Mouse (Mus musculus): ENCODE data around the gene Trpv2. TPM values are rescaled to one million over a fixed set of nuclear protein-coding genes. Genes with fewer than 3 reads are reported as not detected.
A peak's percentile ranks its signal among the peaks of the same experiment; 100 is the strongest.

Gene Trpv2
- polyA plus RNA-seq, 1 experiment from 2014 or later, result 4.2 TPM

DNA sequence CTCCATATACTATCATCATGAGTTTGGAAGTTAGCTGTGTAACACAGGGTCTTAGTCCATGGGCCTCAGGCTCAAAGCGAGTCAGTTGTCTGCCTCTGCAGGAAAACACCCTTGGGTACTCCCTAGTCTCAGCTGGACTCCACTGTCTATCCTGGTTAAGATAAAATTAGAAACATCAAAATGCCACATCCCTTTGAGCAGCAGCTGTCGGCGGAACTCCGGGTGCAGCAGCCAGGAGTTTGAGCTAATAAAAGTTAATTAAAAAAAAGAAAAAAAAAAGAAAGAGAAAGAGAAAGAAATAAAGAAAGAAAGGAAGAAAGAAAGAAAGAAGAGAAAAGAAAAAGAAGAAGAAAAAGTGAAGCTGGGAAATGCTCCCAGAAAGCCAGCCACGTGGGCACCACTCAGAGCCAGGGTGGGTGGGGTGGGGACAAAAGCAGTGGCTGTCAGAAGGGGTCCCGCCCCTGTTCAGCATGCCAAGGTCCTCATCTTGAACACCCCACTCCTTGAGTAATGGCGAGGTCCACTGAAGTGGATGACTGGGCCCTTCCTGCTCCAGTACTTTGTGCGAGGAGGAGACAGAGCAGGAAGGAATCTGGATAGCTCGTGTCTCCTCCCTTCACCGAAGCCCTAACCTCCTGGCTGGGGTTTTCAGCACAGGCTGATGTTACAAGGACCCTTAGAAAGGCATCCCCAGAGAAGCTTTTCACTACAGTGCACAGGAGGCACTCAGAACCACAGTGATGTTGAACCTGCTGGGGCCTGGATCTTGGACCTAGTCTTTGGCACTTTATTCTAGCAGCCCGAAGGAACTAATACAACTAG lies 67.9 kb downstream of the Trpv2 start:
- H3K4me1 ChIP-seq (ENCODE audit: control insufficient read depth in 2 of 2, insufficient read depth in 2 of 2, low read length in 2 of 2), result peaks cover 75 to 97% of the 10 kb centered on the region in 2 experiments
- H3K9me3 ChIP-seq (ENCODE audit: control insufficient read depth, low read length), result no peaks in the 10 kb centered on the region
- H3K4me3 ChIP-seq (ENCODE audit: control insufficient read depth in 1 of 2, insufficient read depth in 1 of 2, low read depth in 1 of 2, low read length in 2 of 2), result no peak overlapping the region
- peak overlapping the region; percentile 61 for H3K9ac ChIP-seq (ENCODE audit: low read length)
- no peak for ATAC-seq (ENCODE audit: insufficient number of reproducible peaks, insufficient read depth, low FRiP score, low read depth)
- H3K4me2 ChIP-seq (ENCODE audit: low read length), result peak overlapping the region; percentile 12; the same call in 1 of the 2 replicates
- H3K36me3 ChIP-seq (ENCODE audit: control insufficient read depth, insufficient read depth, low read length), result no peaks in the 10 kb centered on the region
- 32% methylated on average over 11 of the region's 11 CpGs for WGBS
- peak overlapping the region; percentile 71 to 95 for H3K27ac ChIP-seq (replicated peaks in 1 of 2; ENCODE audit: control insufficient read depth in 1 of 2, insufficient read depth in 1 of 2, low read depth in 2 of 2, low read length in 2 of 2)
- no peaks in the 10 kb centered on the region for H3K27me3 ChIP-seq (ENCODE audit: control insufficient read depth, insufficient read depth, low read length)

- no peak for ATAC-seq (ENCODE audit: insufficient number of reproducible peaks, insufficient read depth, low FRiP score, low read depth)
- peak overlapping the region; percentile 61 for H3K9ac ChIP-seq (ENCODE audit: low read length)
These were observed 68.8 kb downstream of the Trpv2 start for GRCm38 (mm10) chr11:62643011-62643631.

GRCm38 (mm10) chr11:62643681-62644363 lies 69.5 kb downstream of the Trpv2 start:
- H3K9me3 ChIP-seq (ENCODE audit: control insufficient read depth, low read length), result no peaks in the 10 kb centered on the region
- WGBS, result 43% methylated on average over 10 of the region's 10 CpGs
- H3K36me3 ChIP-seq (ENCODE audit: control insufficient read depth, insufficient read depth, low read length), result no peaks in the 10 kb centered on the region
- no peaks in the 10 kb centered on the region for H3K27me3 ChIP-seq (ENCODE audit: control insufficient read depth, insufficient read depth, low read length)
- peak overlapping the region; percentile 61 for H3K9ac ChIP-seq (ENCODE audit: low read length)
- no peak for ATAC-seq (ENCODE audit: insufficient number of reproducible peaks, insufficient read depth, low FRiP score, low read depth)
- peaks cover 60 to 81% of the 10 kb centered on the region in 2 experiments for H3K4me1 ChIP-seq (ENCODE audit: control insufficient read depth in 2 of 2, insufficient read depth in 2 of 2, low read length in 2 of 2)
- H3K4me3 ChIP-seq (ENCODE audit: control insufficient read depth in 1 of 2, insufficient read depth in 1 of 2, low read depth in 1 of 2, low read length in 2 of 2), result no peak overlapping the region
- peak overlapping the region; percentile 73 for H3K4me2 ChIP-seq (ENCODE audit: low read length)
- H3K27ac ChIP-seq (replicated peaks in 1 of 2; ENCODE audit: control insufficient read depth in 1 of 2, insufficient read depth in 1 of 2, low read depth in 2 of 2, low read length in 2 of 2), result peak overlapping the region; percentile 71 to 95

More at GRCm38 (mm10) chr11:62643011-62643631, 68.8 kb downstream of the Trpv2 start:
- no peaks in the 10 kb centered on the region for H3K27me3 ChIP-seq (ENCODE audit: control insufficient read depth, insufficient read depth, low read length)
- H3K4me3 ChIP-seq (ENCODE audit: control insufficient read depth in 1 of 2, insufficient read depth in 1 of 2, low read depth in 1 of 2, low read length in 2 of 2), result no peak overlapping the region
- peak overlapping the region; percentile 7 for H3K4me2 ChIP-seq (ENCODE audit: low read length)
- peak overlapping the region; percentile 71 to 95 for H3K27ac ChIP-seq (replicated peaks in 1 of 2; ENCODE audit: control insufficient read depth in 1 of 2, insufficient read depth in 1 of 2, low read depth in 2 of 2, low read length in 2 of 2)
- H3K36me3 ChIP-seq (ENCODE audit: control insufficient read depth, insufficient read depth, low read length), result no peaks in the 10 kb centered on the region
- WGBS, result 39% methylated on average over 8 of the region's 8 CpGs
- H3K9me3 ChIP-seq (ENCODE audit: control insufficient read depth, low read length), result no peaks in the 10 kb centered on the region
- H3K4me1 ChIP-seq (ENCODE audit: control insufficient read depth in 2 of 2, insufficient read depth in 2 of 2, low read length in 2 of 2), result peaks cover 67 to 88% of the 10 kb centered on the region in 2 experiments

GRCm38 (mm10) chr11:62644602-62645336 lies 70.5 kb downstream of the Trpv2 start:
- no peak for ATAC-seq (ENCODE audit: insufficient number of reproducible peaks, insufficient read depth, low FRiP score, low read depth)
- 89% methylated on average over 5 of the region's 5 CpGs for WGBS
- Histone ChIP-seq H3K9me3 (ENCODE audit: control insufficient read depth, low read length) (no peaks in the 10 kb centered on the region), H3K27me3 (ENCODE audit: control insufficient read depth, insufficient read depth, low read length) (no peaks in the 10 kb centered on the region), H3K36me3 (ENCODE audit: control insufficient read depth, insufficient read depth, low read length) (no peaks in the 10 kb centered on the region), H3K4me3 (ENCODE audit: control insufficient read depth in 1 of 2, insufficient read depth in 1 of 2, low read depth in 1 of 2, low read length in 2 of 2) (peak overlapping the region in 1 of 2 experiments; percentile 81; a peak in 1 of 4 replicates), H3K9ac (ENCODE audit: low read length) (peak overlapping the region; percentile 91), H3K4me2 (ENCODE audit: low read length) (peak overlapping the region; percentile 73), H3K4me1 (ENCODE audit: control insufficient read depth in 2 of 2, insufficient read depth in 2 of 2, low read length in 2 of 2) (peaks cover 54 to 76% of the 10 kb centered on the region in 2 experiments), H3K27ac (replicated peaks in 1 of 2; ENCODE audit: control insufficient read depth in 1 of 2, insufficient read depth in 1 of 2, low read depth in 2 of 2, low read length in 2 of 2) (peak overlapping the region; percentile 71 to 95)

- H3K27ac ChIP-seq (replicated peaks in 1 of 2; ENCODE audit: control insufficient read depth in 1 of 2, insufficient read depth in 1 of 2, low read depth in 2 of 2, low read length in 2 of 2), result peak overlapping the region; percentile 71 to 95
- no peaks in the 10 kb centered on the region for H3K27me3 ChIP-seq (ENCODE audit: control insufficient read depth, insufficient read depth, low read length)
- peaks cover under 1% of the 10 kb centered on the region; the same call in 1 of the 2 replicates for H3K36me3 ChIP-seq (ENCODE audit: control insufficient read depth, insufficient read depth, low read length)
- no peak for ATAC-seq (ENCODE audit: insufficient number of reproducible peaks, insufficient read depth, low FRiP score, low read depth)
- no peaks in the 10 kb centered on the region for H3K9me3 ChIP-seq (ENCODE audit: control insufficient read depth, low read length)
- H3K4me3 ChIP-seq (ENCODE audit: control insufficient read depth in 1 of 2, insufficient read depth in 1 of 2, low read depth in 1 of 2, low read length in 2 of 2), result peak overlapping the region in 1 of 2 experiments; percentile 81; a peak in 1 of 4 replicates
- peaks cover 49 to 76% of the 10 kb centered on the region in 2 experiments for H3K4me1 ChIP-seq (ENCODE audit: control insufficient read depth in 2 of 2, insufficient read depth in 2 of 2, low read length in 2 of 2)
- peak overlapping the region; percentile 73 for H3K4me2 ChIP-seq (ENCODE audit: low read length)
- H3K9ac ChIP-seq (ENCODE audit: low read length), result peak overlapping the region; percentile 91
- 35% methylated on average over 4 of the region's 4 CpGs for WGBS
These were observed 71.0 kb downstream of the Trpv2 start for GRCm38 (mm10) chr11:62645337-62645675.

DNA sequence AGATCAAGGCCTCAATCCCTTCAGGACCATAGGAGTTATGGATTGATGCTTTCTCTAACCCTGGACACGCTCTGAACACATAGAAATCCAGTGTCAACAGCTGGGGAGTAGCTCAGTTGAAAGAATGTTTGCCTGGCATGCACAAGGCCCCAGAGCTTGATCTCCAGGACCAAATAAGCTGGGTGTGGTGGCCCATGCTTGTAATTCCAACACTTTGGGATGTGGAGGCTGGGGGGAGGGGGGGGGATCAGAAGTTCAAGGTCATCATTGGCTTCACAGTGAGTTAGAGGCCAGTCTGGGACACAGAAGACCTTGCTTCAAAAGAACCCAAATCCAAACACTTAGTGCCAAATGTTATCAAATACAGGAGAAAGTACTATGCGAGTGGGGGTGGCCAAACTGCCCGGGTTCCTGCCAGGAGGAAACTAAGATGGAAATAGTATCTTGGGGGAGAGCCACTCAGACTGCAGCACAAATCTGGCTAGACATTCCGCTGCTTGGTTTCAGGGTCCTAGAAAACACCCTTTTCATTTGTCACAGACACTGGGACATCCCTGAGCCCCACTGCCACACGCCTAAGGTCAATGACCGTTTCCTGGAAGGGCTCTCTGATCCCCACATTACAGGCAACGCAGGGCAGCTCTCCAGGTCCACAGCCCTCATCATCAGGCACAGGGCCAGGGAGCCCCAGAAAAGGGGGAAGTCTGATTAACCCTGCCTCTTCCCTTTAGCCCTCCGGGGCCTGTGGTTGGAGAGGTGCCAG lies 71.6 kb downstream of the Trpv2 start:
- 5% methylated on average over 8 of the region's 8 CpGs for WGBS
- peak overlapping the region; percentile 73 for H3K4me2 ChIP-seq (ENCODE audit: low read length)
- peak overlapping the region; percentile 81 to 84 for H3K4me3 ChIP-seq (ENCODE audit: control insufficient read depth in 1 of 2, insufficient read depth in 1 of 2, low read depth in 1 of 2, low read length in 2 of 2)
- peaks cover 7% of the 10 kb centered on the region; the same call in 1 of the 2 replicates for H3K36me3 ChIP-seq (ENCODE audit: control insufficient read depth, insufficient read depth, low read length)
- ATAC-seq (ENCODE audit: insufficient number of reproducible peaks, insufficient read depth, low FRiP score, low read depth), result no peak
- no peaks in the 10 kb centered on the region for H3K9me3 ChIP-seq (ENCODE audit: control insufficient read depth, low read length)
- peaks cover 47 to 76% of the 10 kb centered on the region in 2 experiments for H3K4me1 ChIP-seq (ENCODE audit: control insufficient read depth in 2 of 2, insufficient read depth in 2 of 2, low read length in 2 of 2)
- no peaks in the 10 kb centered on the region for H3K27me3 ChIP-seq (ENCODE audit: control insufficient read depth, insufficient read depth, low read length)
- H3K27ac ChIP-seq (replicated peaks in 1 of 2; ENCODE audit: control insufficient read depth in 1 of 2, insufficient read depth in 1 of 2, low read depth in 2 of 2, low read length in 2 of 2), result peak overlapping the region; percentile 71 to 95
- peak overlapping the region; percentile 91 for H3K9ac ChIP-seq (ENCODE audit: low read length)

All from heart, embryonic 14.5 days (tissue).